Mouse (Mus musculus) stomach, postnatal 0 days (tissue): Measurements from ENCODE around the gene Parp11.

Experiments
- CTCF ChIP-seq: IDR thresholded peaks from 2 replicates; pipeline ENCODE4 v1.5.1; 2016; ENCODE audit warnings: antibody characterized with exemption, low read depth, mild to moderate bottlenecking, moderate library complexity
- EP300 ChIP-seq: optimal IDR thresholded peaks from 2 replicates; pipeline ENCODE3; 2016; ENCODE audit warnings: antibody characterized with exemption

- TF ChIP-seq CTCF (no peak), EP300 (no peak)
These were observed 47.1 kb downstream of the Parp11 start for GRCm38 (mm10) chr6:127493750-127494149.
